ENCODE assay signal across 24 mouse cellular contexts in the genomic region with DNA sequence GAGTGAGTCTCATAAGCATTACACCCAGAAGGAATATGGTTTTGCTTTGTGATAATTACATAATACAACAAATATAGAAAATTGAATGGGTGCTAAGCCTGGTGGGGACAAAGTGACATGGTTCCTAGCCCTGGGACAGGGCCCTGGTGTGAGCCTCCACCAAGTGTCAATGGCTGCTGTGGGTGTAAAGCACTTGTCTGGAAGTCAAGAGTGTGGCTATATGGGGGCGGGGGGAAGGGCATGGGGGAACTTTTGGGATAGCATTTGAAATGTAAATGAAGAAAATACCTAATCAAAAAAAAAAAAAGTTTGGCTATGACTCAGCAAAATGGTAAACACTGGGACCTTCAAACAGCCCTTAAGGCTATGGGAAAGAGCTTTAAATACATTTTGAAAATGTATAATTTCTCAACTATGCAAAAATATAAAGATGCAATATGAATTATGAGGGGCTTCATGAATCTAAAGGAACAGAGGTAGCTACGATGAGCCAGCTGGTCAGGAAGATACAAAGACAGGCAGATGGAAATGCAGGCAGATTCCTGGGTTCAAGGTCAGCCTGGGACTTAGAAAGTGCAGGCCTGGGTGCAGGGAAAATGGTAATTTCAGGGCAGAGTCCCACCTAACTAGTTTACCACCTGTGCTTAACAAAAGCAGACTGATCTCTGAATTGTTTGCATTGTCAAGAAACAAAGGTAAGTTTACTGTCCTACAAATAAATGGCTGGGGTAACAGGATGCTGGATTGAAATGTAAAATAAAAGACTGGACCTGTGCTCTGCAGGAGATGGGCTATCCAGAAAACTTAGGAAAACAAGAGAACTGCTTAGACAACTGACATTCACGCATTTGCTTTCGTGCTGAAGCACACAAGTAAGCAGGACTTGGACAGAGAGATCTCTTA. TPM values are rescaled to one million over a fixed set of nuclear protein-coding genes. Genes with fewer than 3 reads are reported as not detected.
A peak's percentile ranks its signal among the peaks of the same experiment; 100 is the strongest.
DNase-seq lines count a peak whose midpoint lies in the region; ATAC-seq and TF ChIP-seq lines count a peak whose summit lies in the region.
"Had no signal": no experiment of that assay in that cellular context is flagged by ENCODE, and none has a peak within 500 bp of the region (broad histone marks: within the 10 kb centered on the region; RNA-seq: fewer than 3 reads in every experiment).

No protein-coding gene starts in this region.

- no peaks in the 10 kb centered on the region for H3K9me3 ChIP-seq in intestine, embryonic 15.5 days
- no peaks in the 10 kb centered on the region for H3K9me3 ChIP-seq in intestine, postnatal 0 days (ENCODE audit: control insufficient read depth)
- H3K9me3 ChIP-seq in ES-Bruce4 (replicated peaks; ENCODE audit: control insufficient read depth, insufficient read depth, low read length, poor library complexity, severe bottlenecking) (no peaks in the 10 kb centered on the region), MEL (replicated peaks; ENCODE audit: insufficient read depth, low read length) (no peaks in the 10 kb centered on the region)
- H3K9me3 ChIP-seq in intestine, embryonic 16.5 days (ENCODE audit: control insufficient read depth, low read length), result no peaks in the 10 kb centered on the region
- H3K9me3 ChIP-seq in midbrain, postnatal 0 days (ENCODE audit: low read length), result no peaks in the 10 kb centered on the region
- H3K9me3 ChIP-seq: embryonic facial prominence, embryonic 15.5 days; forebrain, embryonic 10.5 days; heart, embryonic 12.5 days; hindbrain, embryonic 12.5 days had no signal

- no peaks in the 10 kb centered on the region for H3K79me2 ChIP-seq in MEL (ENCODE audit: control insufficient read depth, insufficient read depth, low read length, poor library complexity)

- 72% methylated on average over 4 of the region's 4 CpGs for WGBS in intestine, embryonic 15.5 days
- 73% methylated on average over 4 of the region's 4 CpGs for WGBS in intestine, postnatal 0 days
- WGBS in intestine, embryonic 16.5 days, result 58% methylated on average over 4 of the region's 4 CpGs
- 62% methylated on average over 4 of the region's 4 CpGs for WGBS in midbrain, postnatal 0 days

- H3K9ac ChIP-seq in intestine, embryonic 15.5 days, result no peak overlapping the region
- H3K9ac ChIP-seq in intestine, postnatal 0 days (ENCODE audit: low read depth, low read length), result no peak overlapping the region
- H3K9ac ChIP-seq in ES-Bruce4 (ENCODE audit: low read depth, poor library complexity, severe bottlenecking) (peak overlapping the region; percentile 42), MEL (ENCODE audit: control insufficient read depth, low read depth, low read length, poor library complexity, severe bottlenecking) (no peak overlapping the region)
- no peak overlapping the region for H3K9ac ChIP-seq in intestine, embryonic 16.5 days (ENCODE audit: low read depth, low read length)
- no peak overlapping the region for H3K9ac ChIP-seq in midbrain, postnatal 0 days (replicated peaks; ENCODE audit: low read length, poor library complexity, severe bottlenecking)
- H3K9ac ChIP-seq: embryonic facial prominence, embryonic 15.5 days; heart, embryonic 12.5 days; hindbrain, embryonic 12.5 days had no signal

- H3K4me3 ChIP-seq in intestine, embryonic 15.5 days (replicated peaks), result no peak overlapping the region
- H3K4me3 ChIP-seq in intestine, postnatal 0 days (ENCODE audit: low read depth, low read length), result no peak overlapping the region
- H3K4me3 ChIP-seq in ES-Bruce4 (ENCODE audit: low read depth, low read length) (no peak overlapping the region), MEL (ENCODE audit: control insufficient read depth in 1 of 2, insufficient read depth in 1 of 2, low read depth in 2 of 2, low read length in 2 of 2) (no peak overlapping the region)
- no peak overlapping the region for H3K4me3 ChIP-seq in intestine, embryonic 16.5 days (ENCODE audit: low read length)
- no peak overlapping the region for H3K4me3 ChIP-seq in midbrain, postnatal 0 days (ENCODE audit: low read depth, low read length)
- H3K4me3 ChIP-seq: embryonic facial prominence, embryonic 15.5 days; erythroblast, embryonic 14.5 days; forebrain, embryonic 10.5 days; heart, embryonic 12.5 days; hindbrain, embryonic 12.5 days had no signal

- H3K4me2 ChIP-seq in intestine, embryonic 15.5 days (replicated peaks), result no peak overlapping the region
- H3K4me2 ChIP-seq in intestine, postnatal 0 days (replicated peaks; ENCODE audit: low read depth), result no peak overlapping the region
- no peak overlapping the region for H3K4me2 ChIP-seq in intestine, embryonic 16.5 days (ENCODE audit: low read depth, low read length)
- H3K4me2 ChIP-seq in midbrain, postnatal 0 days (ENCODE audit: low read depth, low read length, poor library complexity, severe bottlenecking), result no peak overlapping the region
- H3K4me2 ChIP-seq: embryonic facial prominence, embryonic 15.5 days; heart, embryonic 12.5 days; hindbrain, embryonic 12.5 days had no signal

- TF ChIP-seq CTCF in intestine, postnatal 0 days (IDR thresholded peaks at IDR 0.05; ENCODE audit: low read depth), result no peak
- TF ChIP-seq CTCF in ES-Bruce4 (IDR thresholded peaks at IDR 0.05; ENCODE audit: low read depth, low read length) (no peak), MEL (IDR thresholded peaks at IDR 0.05 in 2 of 3, conservative IDR thresholded peaks at IDR 0.05 in 1 of 3; ENCODE audit: control insufficient read depth in 1 of 3, insufficient read depth in 1 of 3, low read depth in 2 of 3, low read length in 3 of 3, poor library complexity in 1 of 3, severe bottlenecking in 1 of 3) (no peak)
- TF ChIP-seq CTCF in midbrain, postnatal 0 days (IDR thresholded peaks at IDR 0.05), result no peak

- TF ChIP-seq EP300 in ES-Bruce4 (IDR thresholded peaks at IDR 0.05; ENCODE audit: insufficient read depth, low read depth, low read length) (peak; percentile 99), MEL (IDR thresholded peaks at IDR 0.05; ENCODE audit: low read depth in 1 of 2, low read length in 2 of 2) (no peak)

- H3K4me1 ChIP-seq in intestine, embryonic 15.5 days (replicated peaks), result peaks cover 13% of the 10 kb centered on the region
- peaks cover 4% of the 10 kb centered on the region; the same call in 1 of the 2 replicates for H3K4me1 ChIP-seq in intestine, postnatal 0 days (replicated peaks; ENCODE audit: control insufficient read depth, insufficient read depth, low read length)
- H3K4me1 ChIP-seq in ES-Bruce4 (ENCODE audit: control insufficient read depth, insufficient read depth, low read length), result peaks cover 2% of the 10 kb centered on the region
- peaks cover 7 to 16% of the 10 kb centered on the region in 2 experiments for H3K4me1 ChIP-seq in MEL (ENCODE audit: control insufficient read depth in 1 of 2, insufficient read depth in 2 of 2, low read length in 2 of 2)
- peaks cover 14% of the 10 kb centered on the region for H3K4me1 ChIP-seq in intestine, embryonic 16.5 days (ENCODE audit: control insufficient read depth, insufficient read depth, low read length)
- no peaks in the 10 kb centered on the region; the same call in 1 of the 2 replicates for H3K4me1 ChIP-seq in midbrain, postnatal 0 days (ENCODE audit: insufficient read depth, low read length)

- H3K27ac ChIP-seq in intestine, embryonic 15.5 days, result 0 out of 2 replicates have a peak overlapping the region, but pooled peaks have one; percentile 36
- H3K27ac ChIP-seq in intestine, postnatal 0 days (ENCODE audit: low read depth, low read length), result no peak overlapping the region
- H3K27ac ChIP-seq in ES-Bruce4 (ENCODE audit: insufficient read depth, low read length) (peak overlapping the region; percentile 99), MEL (ENCODE audit: control insufficient read depth, low read depth, low read length) (no peak overlapping the region)
- peak overlapping the region; percentile 80 for H3K27ac ChIP-seq in intestine, embryonic 16.5 days (ENCODE audit: low read length)
- no peak overlapping the region for H3K27ac ChIP-seq in midbrain, postnatal 0 days (ENCODE audit: low read depth, low read length)
- H3K27ac ChIP-seq: embryonic facial prominence, embryonic 15.5 days; forebrain, embryonic 10.5 days; hindbrain, embryonic 12.5 days had no signal

- TF ChIP-seq RAD21 in MEL (IDR thresholded peaks at IDR 0.05; ENCODE audit: low read depth, low read length), result no peak

- no peak for TF ChIP-seq POLR2A in ES-Bruce4 (IDR thresholded peaks at IDR 0.05; ENCODE audit: insufficient read depth, low read length)
- no peak for TF ChIP-seq POLR2A in MEL (IDR thresholded peaks at IDR 0.05; ENCODE audit: control insufficient read depth in 1 of 2, insufficient read depth in 1 of 2, low read depth in 1 of 2, low read length in 2 of 2, poor library complexity in 1 of 2)

- no peak for ATAC-seq in intestine, embryonic 15.5 days
- no peak for ATAC-seq in intestine, postnatal 0 days
- ATAC-seq in intestine, embryonic 16.5 days, result no peak
- no peak for ATAC-seq in midbrain, postnatal 0 days (ENCODE audit: low FRiP score)
- ATAC-seq: activated CD4-positive, CD25-positive, alpha-beta regulatory T cell, adult 4 months; forebrain, embryonic 16.5 days; hindbrain, embryonic 16.5 days; inflammation-experienced regulatory T-cells, adult 6 months had no signal

- DNase-seq in MEL (ENCODE audit: low read depth, low spot score), result no peak
- no peak for DNase-seq in cerebellum, adult 11 months
- DNase-seq in midbrain, postnatal 0 days (ENCODE audit: low spot score), result no peak
- DNase-seq: adrenal gland, postnatal 14 days; cerebellum, adult 18-20 months; cerebellum, adult 9-11 months; gastrocnemius, postnatal 10 days; heart, adult 18-20 months; heart, postnatal 10 days; heart, postnatal 4 days; kidney, adult 8-10 months had no signal

- H3K36me3 ChIP-seq in intestine, embryonic 15.5 days, result no peaks in the 10 kb centered on the region
- no peaks in the 10 kb centered on the region for H3K36me3 ChIP-seq in intestine, postnatal 0 days (ENCODE audit: control insufficient read depth, insufficient read depth)
- H3K36me3 ChIP-seq in ES-Bruce4 (ENCODE audit: control insufficient read depth, insufficient read depth, low read length, poor library complexity, severe bottlenecking) (no peaks in the 10 kb centered on the region), MEL (ENCODE audit: control insufficient read depth in 1 of 2, insufficient read depth in 2 of 2, low read length in 2 of 2) (peaks cover 0 to 21% of the 10 kb centered on the region in 2 experiments; a peak in 2 of 4 replicates)
- no peaks in the 10 kb centered on the region for H3K36me3 ChIP-seq in intestine, embryonic 16.5 days (ENCODE audit: control insufficient read depth, insufficient read depth, low read length)
- no peaks in the 10 kb centered on the region for H3K36me3 ChIP-seq in midbrain, postnatal 0 days (ENCODE audit: insufficient read depth, low read length)
- H3K36me3 ChIP-seq: embryonic facial prominence, embryonic 15.5 days; forebrain, embryonic 10.5 days; heart, embryonic 12.5 days; hindbrain, embryonic 12.5 days had no signal

- no peaks in the 10 kb centered on the region for H3K27me3 ChIP-seq in intestine, embryonic 15.5 days (replicated peaks)
- no peaks in the 10 kb centered on the region for H3K27me3 ChIP-seq in intestine, postnatal 0 days (replicated peaks; ENCODE audit: control insufficient read depth, insufficient read depth, low read length)
- no peaks in the 10 kb centered on the region for H3K27me3 ChIP-seq in ES-Bruce4 (ENCODE audit: control insufficient read depth, insufficient read depth, low read length, poor library complexity, severe bottlenecking)
- no peaks in the 10 kb centered on the region; a peak in 1 of 4 replicates for H3K27me3 ChIP-seq in MEL (ENCODE audit: control insufficient read depth in 1 of 2, insufficient read depth in 2 of 2, low read length in 2 of 2)
- H3K27me3 ChIP-seq in intestine, embryonic 16.5 days (replicated peaks; ENCODE audit: control insufficient read depth, insufficient read depth, low read length), result no peaks in the 10 kb centered on the region
- no peaks in the 10 kb centered on the region for H3K27me3 ChIP-seq in midbrain, postnatal 0 days (ENCODE audit: insufficient read depth, low read length)
- H3K27me3 ChIP-seq: embryonic facial prominence, embryonic 15.5 days; heart, embryonic 12.5 days; hindbrain, embryonic 12.5 days had no signal

RNA-seq across cellular contexts. Expression of a gene that starts 26.1 kb away (rescaled TPM):
- polyA plus RNA-seq in intestine, embryonic 15.5 days (2015; fragmentation: Nextera tagmentation; extraction: Ambion mirVana), result 21.3 and 21.4 TPM in 2 replicates
- polyA plus RNA-seq in intestine, postnatal 0 days (2015; fragmentation: Nextera tagmentation; extraction: Ambion mirVana), result 15.0 and 15.9 TPM in 2 replicates
- polyA plus RNA-seq in ES-Bruce4 (2011; ENCODE audit: insufficient read depth, insufficient read length, low read depth, missing spikeins), result 24.6 and 26.5 TPM in 2 replicates
- 5.9 and 6.4 TPM in 2 replicates for total RNA-seq in MEL (2012; rRNA removed)
- polyA plus RNA-seq in MEL (2012; ENCODE audit: insufficient read depth in 1 of 2, insufficient read length in 2 of 2, low read depth in 1 of 2, low replicate concordance in 2 of 2, missing spikeins in 1 of 2), result 1 to 10 TPM in 1 of 2 experiments, not detected in 1; 8.7 TPM
- 21.1 and 22.4 TPM in 2 replicates for polyA plus RNA-seq in intestine, embryonic 16.5 days (2015; fragmentation: Nextera tagmentation; extraction: Ambion mirVana)
- total RNA-seq in midbrain, postnatal 0 days (2014; rRNA removed), result 159 and 170 TPM in 2 replicates
- 161 and 172 TPM in 2 replicates for polyA plus RNA-seq in midbrain, postnatal 0 days (2015; fragmentation: Nextera tagmentation; extraction: Ambion mirVana)
- polyA plus RNA-seq: erythroblast, embryonic 14.5 days had no signal

RNA-seq across cellular contexts. Expression of a gene that starts 29.5 kb away (rescaled TPM):
- polyA plus RNA-seq in intestine, embryonic 15.5 days (2015; fragmentation: Nextera tagmentation; extraction: Ambion mirVana), result 13.2 and 15.6 TPM in 2 replicates
- 5.3 and 7.1 TPM in 2 replicates for polyA plus RNA-seq in intestine, postnatal 0 days (2015; fragmentation: Nextera tagmentation; extraction: Ambion mirVana)
- polyA plus RNA-seq in ES-Bruce4 (2011; ENCODE audit: insufficient read depth, insufficient read length, low read depth, missing spikeins), result 198 and 200 TPM in 2 replicates
- total RNA-seq in MEL (2012; rRNA removed), result 19.3 and 25.2 TPM in 2 replicates
- 10 to 100 TPM in 1 of 2 experiments, not detected in 1; 56.6 TPM for polyA plus RNA-seq in MEL (2012; ENCODE audit: insufficient read depth in 1 of 2, insufficient read length in 2 of 2, low read depth in 1 of 2, low replicate concordance in 2 of 2, missing spikeins in 1 of 2)
- polyA plus RNA-seq in intestine, embryonic 16.5 days (2015; fragmentation: Nextera tagmentation; extraction: Ambion mirVana), result 12.4 and 13.7 TPM in 2 replicates
- total RNA-seq in midbrain, postnatal 0 days (2014; rRNA removed), result 5.6 and 9.0 TPM in 2 replicates
- 2.9 and 3.2 TPM in 2 replicates for polyA plus RNA-seq in midbrain, postnatal 0 days (2015; fragmentation: Nextera tagmentation; extraction: Ambion mirVana)

RNA-seq across cellular contexts. Expression of a gene that starts 33.9 kb away (rescaled TPM):
- 34.1 and 36.2 TPM in 2 replicates for polyA plus RNA-seq in intestine, embryonic 15.5 days (2015; fragmentation: Nextera tagmentation; extraction: Ambion mirVana)
- polyA plus RNA-seq in intestine, postnatal 0 days (2015; fragmentation: Nextera tagmentation; extraction: Ambion mirVana), result 21.6 and 23.8 TPM in 2 replicates
- polyA plus RNA-seq in ES-Bruce4 (2011; ENCODE audit: insufficient read depth, insufficient read length, low read depth, missing spikeins) (3.4 and 3.6 TPM in 2 replicates), MEL (2012; ENCODE audit: insufficient read depth in 1 of 2, insufficient read length in 2 of 2, low read depth in 1 of 2, low replicate concordance in 2 of 2, missing spikeins in 1 of 2) (not detected)
- total RNA-seq in MEL (2012; rRNA removed), result not detected in 2 replicates
- polyA plus RNA-seq in intestine, embryonic 16.5 days (2015; fragmentation: Nextera tagmentation; extraction: Ambion mirVana), result 19.1 and 24.5 TPM in 2 replicates
- 5.9 and 10.6 TPM in 2 replicates for total RNA-seq in midbrain, postnatal 0 days (2014; rRNA removed)
- 6.6 and 7.0 TPM in 2 replicates for polyA plus RNA-seq in midbrain, postnatal 0 days (2015; fragmentation: Nextera tagmentation; extraction: Ambion mirVana)
- polyA plus RNA-seq: activated CD4-positive, CD25-positive, alpha-beta regulatory T cell, adult 4 months; inflammation-experienced regulatory T-cells, adult 6 months had no signal

Comparison
In these comparisons a context has a peak if more than half of its experiments do, and no peak if none do; other contexts are left out.
1. H3K27ac ChIP-seq: peak in intestine, embryonic 15.5 days (single experiment), ES-Bruce4 (single experiment) and intestine, embryonic 16.5 days (single experiment); none in intestine, postnatal 0 days (single experiment), MEL (single experiment) and midbrain, postnatal 0 days (single experiment).